Mouse (Mus musculus): ENCODE results near the gene Rnaseh2c. TPM values are rescaled to one million over a fixed set of nuclear protein-coding genes. Genes with fewer than 3 reads are reported as not detected.

The Rnaseh2c gene
- polyA plus RNA-seq (2015; fragmentation: Nextera tagmentation; extraction: Ambion mirVana): 59.6 and 68.5 TPM in 2 replicates

- H3K9me3 ChIP-seq (ENCODE audit: low read length): no peaks in the 10 kb centered on the region
- ATAC-seq (peak; percentile 90), DNase-seq (ENCODE audit: low spot score) (peak; percentile 94)
- peaks cover 5% of the 10 kb centered on the region for H3K4me1 ChIP-seq (ENCODE audit: insufficient read depth, low read depth, low read length)
- peak within 1 kb of the TSS; percentile 99 for H3K4me2 ChIP-seq (replicated peaks; ENCODE audit: low read depth, low read length)
- H3K27ac ChIP-seq (ENCODE audit: low read length): peak within 1 kb of the TSS; percentile 57
- H3K4me3 ChIP-seq (ENCODE audit: low read depth, low read length): peak within 1 kb of the TSS; percentile 78
- peaks cover 26% of the 10 kb centered on the region for H3K36me3 ChIP-seq (ENCODE audit: insufficient read depth, low read length)
- peak within 1 kb of the TSS; percentile 80 for H3K9ac ChIP-seq (replicated peaks; ENCODE audit: low read depth)
- WGBS: under 1% methylated on average over 63 of the region's 64 CpGs
- H3K27me3 ChIP-seq (replicated peaks; ENCODE audit: insufficient read depth, low read length): no peaks in the 10 kb centered on the region
- TF ChIP-seq EP300 (IDR thresholded peaks at IDR 0.05) (no peak), CTCF (IDR thresholded peaks at IDR 0.05) (no peak)
Observed at GRCm38 (mm10) chr19:5601752-5602541, at the start of gene Rnaseh2c. Gene Rnaseh2c (plus strand): TSS chr19:5601873.

GRCm38 (mm10) chr19:5553802-5554201 is 47.9 kb upstream of the Rnaseh2c start:
- 47% methylated on average over 8 of the region's 8 CpGs for WGBS
- TF ChIP-seq EP300 (IDR thresholded peaks at IDR 0.05): no peak
- no peak for TF ChIP-seq CTCF (IDR thresholded peaks at IDR 0.05)
- Histone ChIP-seq H3K36me3 (ENCODE audit: insufficient read depth, low read length) (peaks cover 4% of the 10 kb centered on the region; the same call in 1 of the 2 replicates), H3K27ac (ENCODE audit: low read length) (no peak overlapping the region), H3K9me3 (ENCODE audit: low read length) (no peaks in the 10 kb centered on the region), H3K4me2 (replicated peaks; ENCODE audit: low read depth, low read length) (no peak overlapping the region), H3K4me1 (ENCODE audit: insufficient read depth, low read depth, low read length) (no peaks in the 10 kb centered on the region), H3K4me3 (ENCODE audit: low read depth, low read length) (no peak overlapping the region), H3K27me3 (replicated peaks; ENCODE audit: insufficient read depth, low read length) (peaks cover 1% of the 10 kb centered on the region), H3K9ac (replicated peaks; ENCODE audit: low read depth) (no peak overlapping the region)
- DNase-seq (ENCODE audit: low spot score): peak; percentile 52
- peak; percentile 68 for ATAC-seq

- H3K9ac ChIP-seq (replicated peaks; ENCODE audit: low read depth): no peak overlapping the region
- TF ChIP-seq EP300 (IDR thresholded peaks at IDR 0.05) (no peak), CTCF (IDR thresholded peaks at IDR 0.05) (no peak)
- DNase-seq (ENCODE audit: low spot score) (peak; percentile 57), ATAC-seq (peak; percentile 79)
- H3K27me3 ChIP-seq (replicated peaks; ENCODE audit: insufficient read depth, low read length): peaks cover 5% of the 10 kb centered on the region
- H3K9me3 ChIP-seq (ENCODE audit: low read length): no peaks in the 10 kb centered on the region
- H3K4me1 ChIP-seq (ENCODE audit: insufficient read depth, low read depth, low read length): no peaks in the 10 kb centered on the region
- peaks cover 4% of the 10 kb centered on the region; the same call in 1 of the 2 replicates for H3K36me3 ChIP-seq (ENCODE audit: insufficient read depth, low read length)
- no peak overlapping the region for H3K4me2 ChIP-seq (replicated peaks; ENCODE audit: low read depth, low read length)
- no peak overlapping the region for H3K27ac ChIP-seq (ENCODE audit: low read length)
- H3K4me3 ChIP-seq (ENCODE audit: low read depth, low read length): no peak overlapping the region
- WGBS: 48% methylated on average over 11 of the region's 14 CpGs
Observed at GRCm38 (mm10) chr19:5554212-5554611, 47.5 kb upstream of the Rnaseh2c start.

GRCm38 (mm10) chr19:5558169-5558568 is 43.5 kb upstream of the Rnaseh2c start:
- H3K4me3 ChIP-seq (ENCODE audit: low read depth, low read length): no peak overlapping the region
- no peaks in the 10 kb centered on the region for H3K9me3 ChIP-seq (ENCODE audit: low read length)
- WGBS: 54% methylated on average over 7 of the region's 7 CpGs
- ATAC-seq (no peak), DNase-seq (ENCODE audit: low spot score) (no peak)
- H3K27me3 ChIP-seq (replicated peaks; ENCODE audit: insufficient read depth, low read length): peaks cover 13% of the 10 kb centered on the region
- H3K27ac ChIP-seq (ENCODE audit: low read length): no peak overlapping the region
- TF ChIP-seq EP300 (IDR thresholded peaks at IDR 0.05) (no peak), CTCF (IDR thresholded peaks at IDR 0.05) (no peak)
- no peak overlapping the region for H3K9ac ChIP-seq (replicated peaks; ENCODE audit: low read depth)
- no peaks in the 10 kb centered on the region for H3K36me3 ChIP-seq (ENCODE audit: insufficient read depth, low read length)
- H3K4me1 ChIP-seq (ENCODE audit: insufficient read depth, low read depth, low read length): no peaks in the 10 kb centered on the region
- H3K4me2 ChIP-seq (replicated peaks; ENCODE audit: low read depth, low read length): no peak overlapping the region

GRCm38 (mm10) chr19:5558770-5559169 is 42.9 kb upstream of the Rnaseh2c start:
- 52% methylated on average over 8 of the region's 8 CpGs for WGBS
- no peaks in the 10 kb centered on the region for H3K36me3 ChIP-seq (ENCODE audit: insufficient read depth, low read length)
- H3K4me1 ChIP-seq (ENCODE audit: insufficient read depth, low read depth, low read length): no peaks in the 10 kb centered on the region
- H3K4me2 ChIP-seq (replicated peaks; ENCODE audit: low read depth, low read length): peak overlapping the region; percentile 53; the same call in 1 of the 2 replicates
- no peak for TF ChIP-seq EP300 (IDR thresholded peaks at IDR 0.05)
- TF ChIP-seq CTCF (IDR thresholded peaks at IDR 0.05): no peak
- ATAC-seq (no peak), DNase-seq (ENCODE audit: low spot score) (no peak)
- no peak overlapping the region for H3K27ac ChIP-seq (ENCODE audit: low read length)
- H3K27me3 ChIP-seq (replicated peaks; ENCODE audit: insufficient read depth, low read length): peaks cover 13% of the 10 kb centered on the region
- H3K9me3 ChIP-seq (ENCODE audit: low read length): no peaks in the 10 kb centered on the region
- H3K4me3 ChIP-seq (ENCODE audit: low read depth, low read length): 0 out of 2 replicates have a peak overlapping the region, but pooled peaks have one; percentile 39
- H3K9ac ChIP-seq (replicated peaks; ENCODE audit: low read depth): no peak overlapping the region

GRCm38 (mm10) chr19:5559229-5559628 is 42.4 kb upstream of the Rnaseh2c start:
- WGBS: 27% methylated on average over 7 of the region's 8 CpGs
- no peaks in the 10 kb centered on the region for H3K9me3 ChIP-seq (ENCODE audit: low read length)
- no peaks in the 10 kb centered on the region for H3K4me1 ChIP-seq (ENCODE audit: insufficient read depth, low read depth, low read length)
- no peak for DNase-seq (ENCODE audit: low spot score)
- ATAC-seq: no peak
- peak overlapping the region; percentile 39 for H3K4me3 ChIP-seq (ENCODE audit: low read depth, low read length)
- H3K9ac ChIP-seq (replicated peaks; ENCODE audit: low read depth): no peak overlapping the region
- TF ChIP-seq CTCF (IDR thresholded peaks at IDR 0.05): no peak
- TF ChIP-seq EP300 (IDR thresholded peaks at IDR 0.05): no peak
- no peaks in the 10 kb centered on the region for H3K36me3 ChIP-seq (ENCODE audit: insufficient read depth, low read length)
- H3K4me2 ChIP-seq (replicated peaks; ENCODE audit: low read depth, low read length): peak overlapping the region; percentile 53
- H3K27me3 ChIP-seq (replicated peaks; ENCODE audit: insufficient read depth, low read length): peaks cover 13% of the 10 kb centered on the region
- no peak overlapping the region for H3K27ac ChIP-seq (ENCODE audit: low read length)
